ENCODE assay signal across 26 mouse cellular contexts in genomic region chr16:25970193-25970592, GRCm38 (mm10).
A peak's percentile ranks its signal among the peaks of the same experiment; 100 is the strongest.
DNase-seq lines count a peak whose midpoint lies in the region; ATAC-seq lines count a peak whose summit lies in the region.
"Had no signal": no experiment of that assay in that cellular context is flagged by ENCODE, and none has a peak within 500 bp of the region (broad histone marks: within the 10 kb centered on the region; RNA-seq: fewer than 3 reads in every experiment).

No protein-coding gene starts in this region.

- H3K36me3 ChIP-seq in heart, embryonic 12.5 days = peaks cover 54% of the 10 kb centered on the region
- H3K36me3 ChIP-seq: embryonic facial prominence, embryonic 15.5 days; forebrain, embryonic 15.5 days; G1E had no signal

- intact Hi-C loops in heart, postnatal 36 days (cut with DNase I) = no loop called here

- no peak overlapping the region for H3K4me3 ChIP-seq in heart, embryonic 12.5 days
- H3K4me3 ChIP-seq: embryonic facial prominence, embryonic 13.5 days; embryonic facial prominence, embryonic 15.5 days; forebrain, embryonic 13.5 days; forebrain, embryonic 15.5 days had no signal

- H3K27ac ChIP-seq in heart, embryonic 12.5 days (ENCODE audit: poor library complexity, severe bottlenecking) = no peak overlapping the region
- H3K27ac ChIP-seq: embryonic facial prominence, embryonic 13.5 days; embryonic facial prominence, embryonic 15.5 days; forebrain, embryonic 13.5 days; forebrain, embryonic 15.5 days had no signal

- DNase-seq in heart, postnatal 36 days = no peak
- no peak for DNase-seq in right cerebral cortex, adult 2 months (ENCODE audit: low spot score in 2 of 2)
- no peak for DNase-seq in adrenal gland, postnatal 36 days
- DNase-seq in layer of hippocampus, adult 9-11 months = no peak
- DNase-seq: adrenal gland, adult 2 months; adrenal gland, postnatal 10 days; adrenal gland, postnatal 25 days; B cell, adult 2 months; cerebellum, adult 11 months; cerebellum, adult 18-20 months; cerebellum, adult 8-10 months; cerebellum, adult 9-11 months; cerebellum, postnatal 14 days; cerebellum, postnatal 36 days; embryo, embryonic 11 days; forebrain, postnatal 0 days had no signal

- no peaks in the 10 kb centered on the region for H3K9me3 ChIP-seq in heart, embryonic 12.5 days (replicated peaks)
- H3K9me3 ChIP-seq: embryonic facial prominence, embryonic 13.5 days; embryonic facial prominence, embryonic 15.5 days; forebrain, embryonic 13.5 days; forebrain, embryonic 15.5 days had no signal

- H3K4me2 ChIP-seq in heart, embryonic 12.5 days = no peak overlapping the region
- H3K4me2 ChIP-seq: embryonic facial prominence, embryonic 13.5 days; embryonic facial prominence, embryonic 15.5 days; forebrain, embryonic 13.5 days; forebrain, embryonic 15.5 days had no signal

- ATAC-seq in heart, embryonic 12.5 days (ENCODE audit: insufficient number of reproducible peaks, low FRiP score) = 0 out of 2 replicates have a peak, but pooled peaks have one; percentile 18
- peak; percentile 32 for ATAC-seq in CD4-positive, CD25-positive, alpha-beta regulatory T cell, adult 4 months
- peak; percentile 46 for ATAC-seq in activated CD4-positive, CD25-positive, alpha-beta regulatory T cell, adult 4 months
- peak; percentile 70 for ATAC-seq in inflammation-experienced regulatory T-cells, adult 6 months
- ATAC-seq: forebrain, embryonic 13.5 days; forebrain, embryonic 15.5 days; forebrain, postnatal 0 days had no signal

- no peak overlapping the region for H3K9ac ChIP-seq in heart, embryonic 12.5 days
- H3K9ac ChIP-seq: embryonic facial prominence, embryonic 13.5 days; embryonic facial prominence, embryonic 15.5 days; forebrain, embryonic 13.5 days; forebrain, embryonic 15.5 days; forebrain, postnatal 0 days had no signal

- 71% methylated on average over 6 of the region's 6 CpGs for WGBS in heart, embryonic 12.5 days

- no peaks in the 10 kb centered on the region for H3K4me1 ChIP-seq in heart, embryonic 12.5 days (replicated peaks)
- H3K4me1 ChIP-seq: embryonic facial prominence, embryonic 15.5 days; forebrain, embryonic 13.5 days; forebrain, embryonic 15.5 days had no signal

- no peaks in the 10 kb centered on the region for H3K27me3 ChIP-seq in heart, embryonic 12.5 days (replicated peaks)
- H3K27me3 ChIP-seq: embryonic facial prominence, embryonic 13.5 days; embryonic facial prominence, embryonic 15.5 days; forebrain, embryonic 13.5 days; forebrain, embryonic 15.5 days; Patski had no signal

Comparison
In these comparisons a context has a peak if more than half of its experiments do, and no peak if none do; other contexts are left out.
1. ATAC-seq: peak in every context shown above with its lines; median percentile 70 in inflammation-experienced regulatory T-cells, adult 6 months; 46 in activated CD4-positive, CD25-positive, alpha-beta regulatory T cell, adult 4 months; 32 in CD4-positive, CD25-positive, alpha-beta regulatory T cell, adult 4 months; 18 in heart, embryonic 12.5 days.